Mouse (Mus musculus) intestine, postnatal 0 days (tissue): Measurements from ENCODE around the gene Ppp1r15a. TPM values are rescaled to one million over a fixed set of nuclear protein-coding genes. Genes with fewer than 3 reads are reported as not detected.
"Not testable (repeated sequence)": the region's sequence is repeated elsewhere in the genome, so short reads cannot be mapped to it uniquely, and the experiment has no call there.

Experiments
- ATAC-seq: fragments of 200-750 bp; cut with Nextera tagmentation; 2 replicates; pipeline ENCODE4 v1.8.0; 2017; ENCODE audit warnings: mild to moderate bottlenecking, moderate TSS enrichment, moderate library complexity
- H3K27ac ChIP-seq: fragments of 300-500 bp; sonication (generic); 2 replicates; pipeline ENCODE4 v1.5.1; 2014; ENCODE audit warnings: mild to moderate bottlenecking, low read depth, low read length, moderate library complexity
- H3K27me3 ChIP-seq: fragments of 300-500 bp; sonication (generic); replicated peaks from 2 replicates; pipeline ENCODE4 v1.6.1; 2014; ENCODE audit warnings: low read length, mixed read lengths; ENCODE audit not compliant: control insufficient read depth, insufficient read depth
- H3K36me3 ChIP-seq: fragments of 300-500 bp; sonication (generic); 2 replicates; pipeline ENCODE4 v1.6.1; 2014; ENCODE audit warnings: mild to moderate bottlenecking, moderate library complexity; ENCODE audit not compliant: control insufficient read depth, insufficient read depth
- H3K4me1 ChIP-seq: fragments of 300-500 bp; sonication (generic); replicated peaks from 2 replicates; pipeline ENCODE4 v1.6.1; 2014; ENCODE audit warnings: antibody characterized with exemption, low read length, mixed read lengths; ENCODE audit not compliant: control insufficient read depth, insufficient read depth
- H3K4me2 ChIP-seq: fragments of 300-500 bp; sonication (generic); replicated peaks from 2 replicates; pipeline ENCODE4 v1.6.1; 2014; ENCODE audit warnings: low read depth, mild to moderate bottlenecking, moderate library complexity
- H3K4me3 ChIP-seq: fragments of 300-500 bp; sonication (generic); 2 replicates; pipeline ENCODE4 v1.5.1; 2014; ENCODE audit warnings: low read depth, low read length
- H3K9ac ChIP-seq: fragments of 300-500 bp; sonication (generic); 2 replicates; pipeline ENCODE4 v1.6.1; 2014; ENCODE audit warnings: mild to moderate bottlenecking, low read depth, low read length
- H3K9me3 ChIP-seq: fragments of 300-500 bp; sonication (generic); 2 replicates; pipeline ENCODE4 v1.6.1; 2016; ENCODE audit warnings: mixed run types; ENCODE audit not compliant: control insufficient read depth
- CTCF ChIP-seq: sonication (generic); IDR thresholded peaks from 2 replicates; pipeline ENCODE4 v1.5.1; 2016; ENCODE audit warnings: low read depth, mild to moderate bottlenecking, control low read depth, antibody characterized with exemption, moderate library complexity
- WGBS: fragments of 180-500 bp; shearing (Covaris S2); extraction: QIAGEN DNeasy Blood & Tissue Kit; methylation state at CpG from one replicate; pipeline ENCODE4 v1.1.7; 2014; 5-methylcytosine and 5-hydroxymethylcytosine counted together
- polyA plus RNA-seq: library from polyadenylated mRNA; unstranded; fragments of >200 nt; fragmentation: Nextera tagmentation; extraction: Ambion mirVana; gene quantifications from 2 replicates; pipeline ENCODE4 v1.2.1, GENCODE M21; 2015

Gene Ppp1r15a
- polyA plus RNA-seq, 1 experiment from 2014 or later, result 9.0 TPM

- Histone ChIP-seq H3K27ac (no peak overlapping the region), H3K4me1 (no peaks in the 10 kb centered on the region), H3K4me2 (no peak overlapping the region), H3K36me3 (peaks cover 23% of the 10 kb centered on the region), H3K9ac (no peak overlapping the region), H3K27me3 (no peaks in the 10 kb centered on the region), H3K4me3 (no peak overlapping the region), H3K9me3 (no peaks in the 10 kb centered on the region)
- TF ChIP-seq CTCF, result no peak
- 67% methylated on average over 7 of the region's 7 CpGs for WGBS
- no peak for ATAC-seq
Observed at GRCm38 (mm10) chr7:45489578-45489977, 36.5 kb downstream of the Ppp1r15a start.

GRCm38 (mm10) chr7:45488293-45489204 is 37.5 kb downstream of the Ppp1r15a start, which contains the start of gene Dhdh:
TSS of gene Dhdh (minus strand) at chr7:45488805.
- no peak within 1 kb of the TSS for H3K27ac ChIP-seq
- no peaks in the 10 kb centered on the region for H3K27me3 ChIP-seq
- no peaks in the 10 kb centered on the region for H3K4me1 ChIP-seq
- H3K4me2 ChIP-seq, result peak within 1 kb of the TSS; percentile 71
- H3K36me3 ChIP-seq, result peaks cover 13% of the 10 kb centered on the region; the same call in 1 of the 2 replicates
- no peaks in the 10 kb centered on the region for H3K9me3 ChIP-seq
- 14% methylated on average over 36 of the region's 38 CpGs for WGBS
- peak; percentile 50; the same call in 1 of the 2 replicates for ATAC-seq
- TF ChIP-seq CTCF, result no peak
- peak within 1 kb of the TSS; percentile 38; the same call in 1 of the 2 replicates for H3K9ac ChIP-seq
- peak within 1 kb of the TSS; percentile 39 for H3K4me3 ChIP-seq

- H3K9ac ChIP-seq, result no peak overlapping the region
- no peaks in the 10 kb centered on the region for H3K9me3 ChIP-seq
- ATAC-seq, result 0 out of 2 replicates have a peak, but pooled peaks have one; percentile 4
- H3K27me3 ChIP-seq, result no peaks in the 10 kb centered on the region
- peak overlapping the region; percentile 71 for H3K4me2 ChIP-seq
- 69% methylated on average over 11 of the region's 11 CpGs for WGBS
- TF ChIP-seq CTCF, result no peak
- peak overlapping the region; percentile 39; the same call in 1 of the 2 replicates for H3K4me3 ChIP-seq
- H3K4me1 ChIP-seq, result no peaks in the 10 kb centered on the region
- no peak overlapping the region for H3K27ac ChIP-seq
- H3K36me3 ChIP-seq, result peaks cover 6% of the 10 kb centered on the region; the same call in 1 of the 2 replicates
Observed at GRCm38 (mm10) chr7:45487861-45488292, 38.2 kb downstream of the Ppp1r15a start.

GRCm38 (mm10) chr7:45486761-45487415 is 39.2 kb downstream of the Ppp1r15a start, which contains the start of gene Gm45808:
TSS of gene Gm45808 (minus strand) at chr7:45486811.
- ATAC-seq, result no peak
- Histone ChIP-seq H3K9ac (no peak within 1 kb of the TSS), H3K27ac (no peak within 1 kb of the TSS), H3K4me3 (no peak within 1 kb of the TSS), H3K36me3 (no peaks in the 10 kb centered on the region), H3K27me3 (no peaks in the 10 kb centered on the region), H3K4me2 (no peak within 1 kb of the TSS), H3K9me3 (no peaks in the 10 kb centered on the region), H3K4me1 (no peaks in the 10 kb centered on the region)
- WGBS, result 79% methylated on average over 12 of the region's 12 CpGs
- TF ChIP-seq CTCF, result no peak

GRCm38 (mm10) chr7:45486158-45486557 is 39.9 kb downstream of the Ppp1r15a start:
- Histone ChIP-seq H3K4me3 (no peak overlapping the region), H3K27ac (no peak overlapping the region), H3K9ac (no peak overlapping the region), H3K36me3 (no peaks in the 10 kb centered on the region), H3K27me3 (no peaks in the 10 kb centered on the region), H3K4me2 (no peak overlapping the region), H3K4me1 (no peaks in the 10 kb centered on the region), H3K9me3 (no peaks in the 10 kb centered on the region)
- 45% methylated on average over 7 of the region's 7 CpGs for WGBS
- no peak for ATAC-seq
- TF ChIP-seq CTCF, result no peak

GRCm38 (mm10) chr7:45484985-45485384 is 41.1 kb downstream of the Ppp1r15a start:
- not testable (repeated sequence) for H3K27ac ChIP-seq, H3K9me3 ChIP-seq, H3K4me3 ChIP-seq, H3K4me2 ChIP-seq, H3K27me3 ChIP-seq, H3K36me3 ChIP-seq, ATAC-seq, H3K9ac ChIP-seq, H3K4me1 ChIP-seq
- WGBS, result 93% methylated on average over 5 of the region's 5 CpGs
